Mouse (Mus musculus): ENCODE measurements around the gene Ddx52. TPM values are rescaled to one million over a fixed set of nuclear protein-coding genes. Genes with fewer than 3 reads are reported as not detected.

The Ddx52 gene
- polyA plus RNA-seq, 1 experiment from 2014 or later, result 48.3 TPM

GRCm38 (mm10) chr11:83979992-83980391 lies 38.1 kb downstream of the Ddx52 start:
- no peak overlapping the region for H3K4me2 ChIP-seq (ENCODE audit: low read depth)
- 85% methylated on average over 6 of the region's 6 CpGs for WGBS
- no peaks in the 10 kb centered on the region for H3K4me1 ChIP-seq (ENCODE audit: control insufficient read depth, insufficient read depth, low read length)
- H3K9me3 ChIP-seq (ENCODE audit: control insufficient read depth, low read length), result no peaks in the 10 kb centered on the region
- no peak overlapping the region for H3K27ac ChIP-seq (ENCODE audit: low read depth, low read length)
- ATAC-seq (ENCODE audit: insufficient read depth, low FRiP score, low TSS enrichment), result no peak
- no peak overlapping the region for H3K4me3 ChIP-seq (ENCODE audit: low read depth, low read length)
- peaks cover 4% of the 10 kb centered on the region; the same call in 1 of the 2 replicates for H3K36me3 ChIP-seq (ENCODE audit: control insufficient read depth, insufficient read depth, low read length)
- H3K9ac ChIP-seq (ENCODE audit: low read length), result no peak overlapping the region
- DNase-seq (ENCODE audit: low spot score), result no peak
- no peaks in the 10 kb centered on the region for H3K27me3 ChIP-seq (ENCODE audit: control insufficient read depth, insufficient read depth, low read length)

DNA sequence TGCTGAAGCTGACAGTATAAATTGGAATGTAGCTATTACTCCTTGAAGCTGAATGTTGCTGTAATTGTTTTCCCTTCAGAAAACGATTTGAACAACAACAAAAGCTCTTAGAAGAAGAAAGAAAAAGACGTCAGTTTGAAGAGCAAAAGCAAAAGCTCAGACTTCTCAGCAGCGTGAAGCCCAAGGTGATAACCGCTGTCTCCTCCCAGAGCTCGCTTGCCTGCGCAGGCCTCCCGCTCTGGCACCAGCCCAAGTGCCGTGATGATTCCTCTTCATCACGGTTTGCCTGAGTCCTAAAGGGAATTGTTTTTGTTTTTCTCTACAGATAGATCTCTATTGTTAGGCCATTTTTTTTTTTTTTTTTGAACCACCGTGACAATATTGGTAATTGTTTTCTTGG lies 39.5 kb downstream of the Ddx52 start:
- ATAC-seq (ENCODE audit: insufficient read depth, low FRiP score, low TSS enrichment), result no peak
- Histone ChIP-seq H3K9ac (ENCODE audit: low read length) (no peak overlapping the region), H3K36me3 (ENCODE audit: control insufficient read depth, insufficient read depth, low read length) (peaks cover 4% of the 10 kb centered on the region; the same call in 1 of the 2 replicates), H3K27me3 (ENCODE audit: control insufficient read depth, insufficient read depth, low read length) (no peaks in the 10 kb centered on the region), H3K4me3 (ENCODE audit: low read depth, low read length) (no peak overlapping the region), H3K27ac (ENCODE audit: low read depth, low read length) (no peak overlapping the region), H3K4me2 (ENCODE audit: low read depth) (no peak overlapping the region), H3K4me1 (ENCODE audit: control insufficient read depth, insufficient read depth, low read length) (no peaks in the 10 kb centered on the region), H3K9me3 (ENCODE audit: control insufficient read depth, low read length) (no peaks in the 10 kb centered on the region)
- DNase-seq (ENCODE audit: low spot score), result no peak
- WGBS, result 87% methylated on average over 10 of the region's 10 CpGs

- Histone ChIP-seq H3K9ac (ENCODE audit: low read length) (no peak overlapping the region), H3K4me2 (ENCODE audit: low read depth) (no peak overlapping the region), H3K4me3 (ENCODE audit: low read depth, low read length) (no peak overlapping the region), H3K27me3 (ENCODE audit: control insufficient read depth, insufficient read depth, low read length) (no peaks in the 10 kb centered on the region), H3K27ac (ENCODE audit: low read depth, low read length) (no peak overlapping the region), H3K9me3 (ENCODE audit: control insufficient read depth, low read length) (no peaks in the 10 kb centered on the region), H3K4me1 (ENCODE audit: control insufficient read depth, insufficient read depth, low read length) (no peaks in the 10 kb centered on the region), H3K36me3 (ENCODE audit: control insufficient read depth, insufficient read depth, low read length) (peaks cover 3% of the 10 kb centered on the region)
- DNase-seq (ENCODE audit: low spot score), result no peak
- 84% methylated on average over 4 of the region's 4 CpGs for WGBS
- no peak for ATAC-seq (ENCODE audit: insufficient read depth, low FRiP score, low TSS enrichment)
Measured at GRCm38 (mm10) chr11:83991701-83992100, 49.8 kb downstream of the Ddx52 start.

- Histone ChIP-seq H3K27me3 (ENCODE audit: control insufficient read depth, insufficient read depth, low read length) (no peaks in the 10 kb centered on the region), H3K9me3 (ENCODE audit: control insufficient read depth, low read length) (no peaks in the 10 kb centered on the region), H3K4me1 (ENCODE audit: control insufficient read depth, insufficient read depth, low read length) (no peaks in the 10 kb centered on the region), H3K9ac (ENCODE audit: low read length) (no peak overlapping the region), H3K27ac (ENCODE audit: low read depth, low read length) (no peak overlapping the region), H3K4me2 (ENCODE audit: low read depth) (no peak overlapping the region), H3K4me3 (ENCODE audit: low read depth, low read length) (no peak overlapping the region), H3K36me3 (ENCODE audit: control insufficient read depth, insufficient read depth, low read length) (peaks cover 5% of the 10 kb centered on the region)
- 89% methylated on average over 2 of the region's 2 CpGs for WGBS
- DNase-seq (ENCODE audit: low spot score), result no peak
- ATAC-seq (ENCODE audit: insufficient read depth, low FRiP score, low TSS enrichment), result no peak
Measured at GRCm38 (mm10) chr11:83993428-83993827, 51.6 kb downstream of the Ddx52 start.

DNA sequence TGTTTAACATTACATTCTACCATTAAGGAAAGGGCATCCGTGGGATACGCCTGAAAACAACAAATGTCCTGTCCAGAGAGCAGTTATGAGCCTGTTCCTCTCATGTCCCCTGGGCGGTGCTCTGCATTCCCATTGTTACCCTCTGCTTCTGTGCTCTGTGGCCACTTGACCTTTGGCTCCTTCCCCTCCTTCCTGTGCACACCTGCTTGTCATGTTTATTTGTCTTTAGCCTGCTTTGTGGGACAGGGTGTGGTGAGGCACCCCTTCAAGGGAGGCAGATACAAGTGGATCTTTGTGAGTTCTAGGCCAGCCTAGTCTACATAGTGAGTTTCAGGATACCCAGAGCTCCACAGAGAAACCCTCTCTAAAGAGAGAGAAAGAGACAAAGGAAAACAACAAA lies 52.6 kb downstream of the Ddx52 start:
- 79% methylated on average over 3 of the region's 3 CpGs for WGBS
- Histone ChIP-seq H3K27me3 (ENCODE audit: control insufficient read depth, insufficient read depth, low read length) (no peaks in the 10 kb centered on the region), H3K9ac (ENCODE audit: low read length) (no peak overlapping the region), H3K9me3 (ENCODE audit: control insufficient read depth, low read length) (no peaks in the 10 kb centered on the region), H3K4me1 (ENCODE audit: control insufficient read depth, insufficient read depth, low read length) (no peaks in the 10 kb centered on the region), H3K4me2 (ENCODE audit: low read depth) (no peak overlapping the region), H3K27ac (ENCODE audit: low read depth, low read length) (no peak overlapping the region), H3K4me3 (ENCODE audit: low read depth, low read length) (no peak overlapping the region), H3K36me3 (ENCODE audit: control insufficient read depth, insufficient read depth, low read length) (peaks cover 5% of the 10 kb centered on the region)
- ATAC-seq (ENCODE audit: insufficient read depth, low FRiP score, low TSS enrichment) (no peak), DNase-seq (ENCODE audit: low spot score) (no peak)

DNA sequence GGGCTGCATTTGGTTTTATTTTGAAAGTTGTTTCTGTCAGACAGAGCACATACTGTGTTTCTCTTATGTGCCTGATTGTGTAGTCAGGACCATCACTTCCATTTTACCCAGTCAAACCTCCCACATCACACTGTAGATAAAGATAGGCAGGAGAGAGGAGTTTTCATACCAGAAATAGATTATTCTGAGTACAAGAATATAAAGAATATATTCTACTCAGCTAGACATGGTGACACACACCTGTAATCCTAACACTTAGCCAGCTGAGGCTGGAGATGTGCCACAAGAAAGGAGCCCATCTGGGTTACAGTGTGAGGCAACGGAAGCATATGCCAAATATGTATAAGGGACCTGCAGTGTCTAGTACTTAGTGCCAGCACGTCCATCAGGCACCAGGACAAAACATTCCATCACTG lies 53.7 kb downstream of the Ddx52 start:
- Histone ChIP-seq H3K27ac (ENCODE audit: low read depth, low read length) (no peak overlapping the region), H3K4me1 (ENCODE audit: control insufficient read depth, insufficient read depth, low read length) (no peaks in the 10 kb centered on the region), H3K4me2 (ENCODE audit: low read depth) (no peak overlapping the region), H3K9ac (ENCODE audit: low read length) (no peak overlapping the region), H3K27me3 (ENCODE audit: control insufficient read depth, insufficient read depth, low read length) (no peaks in the 10 kb centered on the region), H3K36me3 (ENCODE audit: control insufficient read depth, insufficient read depth, low read length) (peaks cover 5% of the 10 kb centered on the region), H3K4me3 (ENCODE audit: low read depth, low read length) (no peak overlapping the region), H3K9me3 (ENCODE audit: control insufficient read depth, low read length) (no peaks in the 10 kb centered on the region)
- no peak for ATAC-seq (ENCODE audit: insufficient read depth, low FRiP score, low TSS enrichment)
- DNase-seq (ENCODE audit: low spot score), result no peak
- 98% methylated on average over 2 of the region's 2 CpGs for WGBS

GRCm38 (mm10) chr11:83997171-83997868 lies 55.5 kb downstream of the Ddx52 start:
- Histone ChIP-seq H3K9me3 (ENCODE audit: control insufficient read depth, low read length) (no peaks in the 10 kb centered on the region), H3K4me1 (ENCODE audit: control insufficient read depth, insufficient read depth, low read length) (no peaks in the 10 kb centered on the region), H3K4me2 (ENCODE audit: low read depth) (no peak overlapping the region), H3K4me3 (ENCODE audit: low read depth, low read length) (no peak overlapping the region), H3K27me3 (ENCODE audit: control insufficient read depth, insufficient read depth, low read length) (no peaks in the 10 kb centered on the region), H3K9ac (ENCODE audit: low read length) (no peak overlapping the region), H3K36me3 (ENCODE audit: control insufficient read depth, insufficient read depth, low read length) (peaks cover 5% of the 10 kb centered on the region), H3K27ac (ENCODE audit: low read depth, low read length) (no peak overlapping the region)
- DNase-seq (ENCODE audit: low spot score), result no peak
- ATAC-seq (ENCODE audit: insufficient read depth, low FRiP score, low TSS enrichment), result no peak
- 96% methylated on average over 5 of the region's 5 CpGs for WGBS

DNA sequence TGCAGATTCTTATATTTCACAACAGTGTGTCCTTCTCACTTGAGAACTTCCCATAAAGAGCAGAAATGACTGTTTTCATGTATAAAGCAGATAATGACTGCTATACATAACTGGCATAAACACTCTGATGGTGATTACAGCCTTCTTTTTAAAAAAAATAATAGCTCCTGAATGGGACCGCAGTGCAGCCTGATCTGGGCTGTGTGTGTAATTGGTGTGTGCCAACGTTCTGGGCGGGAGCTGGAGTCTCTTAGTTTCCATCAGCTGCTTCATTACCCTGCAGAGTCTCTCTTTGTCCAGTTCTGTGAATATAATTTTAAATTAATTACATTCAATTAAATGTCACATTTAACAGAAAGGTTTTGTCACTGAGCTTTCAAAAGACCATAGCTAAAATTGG lies 57.1 kb downstream of the Ddx52 start:
- Histone ChIP-seq H3K9me3 (ENCODE audit: control insufficient read depth, low read length) (no peaks in the 10 kb centered on the region), H3K27me3 (ENCODE audit: control insufficient read depth, insufficient read depth, low read length) (no peaks in the 10 kb centered on the region), H3K27ac (ENCODE audit: low read depth, low read length) (no peak overlapping the region), H3K36me3 (ENCODE audit: control insufficient read depth, insufficient read depth, low read length) (peaks cover 5% of the 10 kb centered on the region), H3K4me3 (ENCODE audit: low read depth, low read length) (no peak overlapping the region), H3K4me2 (ENCODE audit: low read depth) (no peak overlapping the region), H3K4me1 (ENCODE audit: control insufficient read depth, insufficient read depth, low read length) (no peaks in the 10 kb centered on the region), H3K9ac (ENCODE audit: low read length) (no peak overlapping the region)
- DNase-seq (ENCODE audit: low spot score) (no peak), ATAC-seq (ENCODE audit: insufficient read depth, low FRiP score, low TSS enrichment) (no peak)
- 90% methylated on average over 3 of the region's 3 CpGs for WGBS

DNA sequence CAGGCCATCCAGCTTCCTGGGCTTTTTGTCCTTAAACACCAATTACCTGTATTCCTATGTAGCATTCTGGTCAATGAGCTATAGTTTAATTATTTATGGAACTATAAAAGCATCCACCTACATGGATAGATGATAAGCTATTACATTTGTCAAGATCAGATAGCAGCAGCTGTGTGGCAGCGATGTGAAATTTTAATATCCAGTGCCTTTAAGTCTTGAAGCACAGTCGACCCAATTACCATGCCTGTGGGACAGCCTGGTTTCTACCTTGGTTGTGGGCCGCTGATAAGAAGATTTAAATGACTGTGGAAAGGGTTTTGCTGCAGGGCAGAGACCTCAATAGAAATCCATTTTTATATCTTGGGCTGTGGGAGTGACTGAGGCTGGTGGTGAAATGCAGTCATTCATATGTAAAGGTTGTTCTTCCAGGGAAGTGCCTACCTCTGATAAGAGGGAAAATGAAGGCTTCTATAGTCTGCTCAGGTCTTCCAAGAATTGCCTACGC lies 57.6 kb downstream of the Ddx52 start:
- Histone ChIP-seq H3K27me3 (ENCODE audit: control insufficient read depth, insufficient read depth, low read length) (no peaks in the 10 kb centered on the region), H3K4me2 (ENCODE audit: low read depth) (no peak overlapping the region), H3K9ac (ENCODE audit: low read length) (no peak overlapping the region), H3K27ac (ENCODE audit: low read depth, low read length) (no peak overlapping the region), H3K36me3 (ENCODE audit: control insufficient read depth, insufficient read depth, low read length) (peaks cover 5% of the 10 kb centered on the region), H3K4me3 (ENCODE audit: low read depth, low read length) (no peak overlapping the region), H3K4me1 (ENCODE audit: control insufficient read depth, insufficient read depth, low read length) (no peaks in the 10 kb centered on the region), H3K9me3 (ENCODE audit: control insufficient read depth, low read length) (no peaks in the 10 kb centered on the region)
- WGBS, result 87% methylated on average over 4 of the region's 4 CpGs
- no peak for DNase-seq (ENCODE audit: low spot score)
- no peak for ATAC-seq (ENCODE audit: insufficient read depth, low FRiP score, low TSS enrichment)
